Mouse (Mus musculus) layer of hippocampus, adult 8-10 months (tissue): ENCODE data around the gene Rbm44. TPM values are rescaled to one million over a fixed set of nuclear protein-coding genes. Genes with fewer than 3 reads are reported as not detected.

Experiments
- DNase-seq, 2 experiments: peaks; one replicate each; pipeline ENCODE4 v3.0.0; 2022; ENCODE audit warnings: low spot score in 2 of 2
- total RNA-seq, 4 experiments: library from RNA; stranded (reverse); gene quantifications; 2 replicates each; pipeline ENCODE4 v1.2.4; 2022

The Rbm44 gene
- total RNA-seq, 4 experiments from 2014 or later: 0.23 TPM; not detected in 3

GRCm38 (mm10) chr1:91209343-91209742 lies 64.5 kb downstream of the Rbm44 start:
- peak; percentile 53 to 72 for DNase-seq

GRCm38 (mm10) chr1:91209785-91210184 lies 64.9 kb downstream of the Rbm44 start:
- peak; percentile 92 for DNase-seq

- DNase-seq: peak; percentile 69 to 77
Measured at GRCm38 (mm10) chr1:91211099-91211498, 66.2 kb downstream of the Rbm44 start.

GRCm38 (mm10) chr1:91211591-91212008 lies 66.7 kb downstream of the Rbm44 start:
- DNase-seq: no peak

- no peak for DNase-seq
Measured at GRCm38 (mm10) chr1:91215264-91215663, 70.4 kb downstream of the Rbm44 start.

GRCm38 (mm10) chr1:91215981-91216380 lies 71.1 kb downstream of the Rbm44 start:
- DNase-seq: no peak

- DNase-seq: no peak
Measured at GRCm38 (mm10) chr1:91216504-91217267, 71.8 kb downstream of the Rbm44 start.

GRCm38 (mm10) chr1:91219641-91220321 lies 74.9 kb downstream of the Rbm44 start:
- no peak for DNase-seq

- DNase-seq: no peak
Measured at GRCm38 (mm10) chr1:91220322-91220672, 75.4 kb downstream of the Rbm44 start.

Other genes with a start within 250 kb of the Rbm44 start
- gene Mlph, start 230.0 kb upstream of the Rbm44 start, total RNA-seq: 1 to 10 TPM; 1.6 to 5.2 (median 3.5) TPM
- gene Prlh, start 192.0 kb upstream of the Rbm44 start, total RNA-seq: not detected
- not detected for gene Rab17, start 175.4 kb upstream of the Rbm44 start, total RNA-seq
- gene Lrrfip1, start 146.4 kb upstream of the Rbm44 start, total RNA-seq: 10 to 100 TPM; 66.2 to 83.0 (median 73.9) TPM
- 10 to 100 TPM; 55.1 to 62.5 (median 56.6) TPM for gene Ramp1, start 34.7 kb downstream of the Rbm44 start, total RNA-seq
- 10 to 100 TPM; 48.0 to 48.9 (median 48.6) TPM for gene Ube2f, start 105.2 kb downstream of the Rbm44 start, total RNA-seq
- gene Scly, start 153.2 kb downstream of the Rbm44 start, total RNA-seq: 10 to 100 TPM; 21.8 to 24.6 (median 22.2) TPM
- under 1 TPM in 1 of 4 experiments, not detected in 3; 0.16 TPM for gene Espnl, start 177.0 kb downstream of the Rbm44 start, total RNA-seq
- not detected for gene Klhl30, start 205.9 kb downstream of the Rbm44 start, total RNA-seq
- gene Erfe, start 221.3 kb downstream of the Rbm44 start, total RNA-seq: not detected